Mouse (Mus musculus) cerebellum, adult 9-11 months (tissue): ENCODE measurements around the gene Cpeb3.
"Not testable (repeated sequence)": the region's sequence is repeated elsewhere in the genome, so short reads cannot be mapped to it uniquely, and the experiment has no call there.

Source experiments
- DNase-seq: peaks from one replicate; pipeline ENCODE4 v3.0.0; 2022

Cpeb3 gene

GRCm38 (mm10) chr19:37145401-37145800 is 63.0 kb downstream of the Cpeb3 start:
- no peak for DNase-seq

- no peak for DNase-seq
Measured at GRCm38 (mm10) chr19:37141623-37142022, 66.8 kb downstream of the Cpeb3 start.

GRCm38 (mm10) chr19:37137133-37137532 is 71.3 kb downstream of the Cpeb3 start:
- DNase-seq = no peak

GRCm38 (mm10) chr19:37135459-37135858 is 72.9 kb downstream of the Cpeb3 start:
- DNase-seq = not testable (repeated sequence)

- DNase-seq = no peak
Measured at GRCm38 (mm10) chr19:37133666-37134065, 74.7 kb downstream of the Cpeb3 start.

- DNase-seq = no peak
Measured at GRCm38 (mm10) chr19:37131660-37132059, 76.7 kb downstream of the Cpeb3 start.

DNA sequence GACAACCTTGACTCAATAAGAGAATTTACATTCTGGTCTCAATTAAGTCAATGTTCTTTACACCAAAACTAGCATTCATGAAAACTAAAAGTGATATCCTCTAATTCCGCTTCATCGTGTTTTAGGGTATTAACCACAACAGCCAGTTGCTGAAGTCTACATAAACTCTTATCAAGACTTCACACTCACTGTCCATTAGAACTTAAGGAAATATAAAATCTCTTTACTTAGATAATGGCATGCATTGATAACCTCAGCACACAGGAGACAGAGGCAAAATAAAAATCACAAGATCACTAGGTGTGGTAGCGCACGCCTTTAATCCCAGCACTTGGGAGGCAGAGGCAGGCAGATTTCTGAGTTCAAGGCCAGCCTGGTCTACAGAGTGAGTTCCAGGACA is 79.9 kb downstream of the Cpeb3 start:
- DNase-seq = no peak

DNA sequence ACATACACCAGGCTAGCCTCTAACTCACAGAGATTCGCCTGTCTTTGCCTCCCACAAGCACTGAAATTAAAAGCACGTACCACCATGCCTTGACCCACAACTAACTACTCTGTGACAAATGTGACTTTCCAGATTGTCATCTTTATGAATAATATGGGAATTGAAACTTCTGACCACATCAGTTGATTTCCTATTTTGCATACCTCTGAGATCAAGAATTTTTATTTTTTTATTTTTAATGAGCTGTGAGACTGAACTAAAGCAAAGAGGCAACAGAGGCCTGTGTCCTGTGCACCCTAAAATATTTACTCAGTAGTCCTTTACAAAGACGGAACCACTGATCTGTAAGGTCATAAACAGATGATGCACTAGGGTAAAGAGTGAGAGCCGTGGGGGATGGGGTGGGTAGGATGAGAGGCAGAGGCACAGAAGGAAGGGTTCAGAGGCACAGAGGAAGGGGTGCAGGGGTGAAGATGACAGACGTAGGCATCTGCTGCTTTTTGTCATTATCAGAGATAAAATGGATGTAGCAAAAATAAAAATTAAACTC is 81.3 kb downstream of the Cpeb3 start:
- DNase-seq = no peak

DNA sequence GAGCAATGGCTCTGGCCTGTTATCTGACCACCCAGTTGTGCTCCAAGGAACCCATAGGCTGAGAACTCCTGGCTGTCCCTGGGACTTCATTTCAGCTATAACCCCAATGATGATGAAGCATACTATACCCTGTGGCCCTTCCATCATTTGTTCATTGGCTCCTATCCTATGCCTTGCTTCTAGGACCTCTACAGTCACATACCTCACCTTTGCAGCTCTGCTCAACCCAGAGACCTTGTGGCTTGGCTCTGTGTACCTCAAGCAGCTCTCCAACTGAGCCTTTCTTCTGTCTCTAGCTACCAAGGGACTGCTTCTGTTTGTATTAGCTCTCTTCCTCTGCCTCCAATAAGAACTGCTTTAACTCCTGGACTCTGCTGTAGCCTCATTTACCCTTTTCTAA is 83.4 kb downstream of the Cpeb3 start:
- DNase-seq = no peak

DNA sequence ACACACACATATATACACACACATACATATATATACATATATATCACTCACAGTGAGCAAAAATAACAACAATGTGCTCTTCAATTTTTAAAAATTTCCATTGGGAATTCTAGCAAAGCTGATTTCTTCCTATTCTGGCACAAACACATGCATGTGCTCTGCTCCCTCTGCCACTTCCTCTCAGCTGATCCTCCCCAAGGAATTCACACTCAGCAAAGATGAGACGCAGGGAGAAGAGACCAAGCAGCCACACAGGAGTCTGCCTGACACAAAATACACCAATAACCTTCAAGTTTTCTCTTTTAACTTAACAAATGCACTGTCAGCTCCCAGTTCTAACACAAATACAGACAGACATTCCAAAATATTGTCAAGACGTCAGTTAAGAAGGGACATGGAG is 89.1 kb downstream of the Cpeb3 start:
- no peak for DNase-seq

DNA sequence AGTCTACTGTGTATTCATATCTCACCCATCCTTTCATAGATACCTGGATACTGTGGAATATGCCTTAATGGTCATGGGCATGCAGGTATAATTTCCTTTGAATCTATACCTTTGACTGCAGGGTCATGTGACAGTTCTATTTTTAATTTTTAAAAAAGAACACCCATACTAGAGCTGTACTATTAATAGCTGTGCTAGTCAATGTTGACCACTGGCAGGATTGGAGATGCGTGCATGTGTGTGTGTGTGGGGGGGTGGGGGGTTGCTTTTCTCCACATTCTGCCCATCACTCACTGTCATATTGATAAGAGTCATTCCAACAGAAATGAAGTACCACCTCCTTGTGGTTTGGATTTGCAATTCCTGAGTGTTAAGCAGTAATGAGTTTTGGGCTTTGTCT is 92.6 kb downstream of the Cpeb3 start:
- DNase-seq = no peak

GRCm38 (mm10) chr19:37115374-37115773 is 93.0 kb downstream of the Cpeb3 start:
- no peak for DNase-seq

GRCm38 (mm10) chr19:37111831-37112230 is 96.6 kb downstream of the Cpeb3 start:
- no peak for DNase-seq

- DNase-seq = no peak
Measured at GRCm38 (mm10) chr19:37110494-37110893, 97.9 kb downstream of the Cpeb3 start.

GRCm38 (mm10) chr19:37109853-37110252 is 98.5 kb downstream of the Cpeb3 start:
- DNase-seq = no peak

GRCm38 (mm10) chr19:37100689-37101088 is 107.7 kb downstream of the Cpeb3 start:
- DNase-seq = no peak

GRCm38 (mm10) chr19:37095666-37096330 is 112.6 kb downstream of the Cpeb3 start:
- no peak for DNase-seq

DNA sequence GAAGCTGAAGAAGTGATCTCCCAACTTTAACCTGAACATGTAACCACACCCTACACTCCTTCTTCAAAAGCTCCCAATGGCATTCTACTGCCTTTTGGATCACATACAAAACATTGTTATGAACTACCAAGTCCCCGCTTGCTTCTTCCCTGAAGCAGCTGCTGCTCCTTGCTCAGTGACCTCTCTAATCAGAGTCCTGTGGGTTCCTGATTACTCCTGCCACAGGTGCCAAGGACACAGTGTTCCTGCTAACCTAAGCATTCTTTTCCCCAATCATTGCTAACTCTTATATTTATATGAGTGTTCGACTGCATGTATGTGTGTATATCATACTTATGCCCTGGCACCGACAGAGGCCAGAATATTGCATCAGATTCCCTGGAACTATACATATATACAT is 115.2 kb downstream of the Cpeb3 start:
- DNase-seq = no peak

- DNase-seq = no peak
Measured at GRCm38 (mm10) chr19:37090146-37091061, 118.0 kb downstream of the Cpeb3 start.

GRCm38 (mm10) chr19:37088043-37088748 is 120.2 kb downstream of the Cpeb3 start:
- DNase-seq = no peak

DNA sequence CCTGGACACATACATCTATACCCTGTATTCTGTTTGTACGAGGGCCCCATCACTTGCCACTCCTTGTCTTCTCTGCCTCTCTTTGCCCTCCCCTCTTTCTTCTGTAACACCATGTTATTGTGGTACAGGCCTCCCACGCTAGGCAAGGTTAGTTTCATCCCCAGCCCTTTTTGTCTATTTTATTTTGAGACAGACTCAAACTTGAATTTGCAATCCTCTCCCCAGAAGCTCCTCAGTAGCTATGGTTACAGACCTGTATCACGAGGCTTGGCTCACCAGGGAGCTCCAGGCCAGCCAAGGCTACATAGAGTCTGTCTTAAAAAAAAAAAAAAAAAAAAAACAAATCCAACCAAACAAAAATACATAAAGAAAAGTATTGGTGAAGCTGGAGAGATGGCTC is 123.9 kb downstream of the Cpeb3 start:
- no peak for DNase-seq

DNA sequence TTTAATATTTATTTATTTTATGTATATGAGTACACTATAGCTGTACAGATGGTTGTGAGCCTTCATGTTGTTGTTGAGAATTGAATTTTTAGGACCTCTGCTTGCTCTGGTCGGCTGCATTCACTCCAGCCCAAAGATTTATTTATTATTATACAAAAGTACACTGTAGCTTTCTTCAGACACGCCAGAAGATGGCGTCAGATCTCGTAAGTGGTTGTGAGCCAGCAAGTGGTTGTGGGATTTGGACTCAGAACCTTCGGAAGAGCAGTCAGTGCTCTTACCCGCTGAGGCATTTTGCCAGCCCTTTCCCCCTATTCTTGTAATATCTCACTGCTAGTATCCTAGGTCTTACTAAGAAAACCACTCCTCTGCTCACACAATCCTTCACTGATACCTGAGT is 126.9 kb downstream of the Cpeb3 start:
- DNase-seq = no peak

- DNase-seq = peak; percentile 49
Measured at GRCm38 (mm10) chr19:37079151-37079550, 129.2 kb downstream of the Cpeb3 start.
